Mouse (Mus musculus): ENCODE results near the gene Gmnn. TPM values are rescaled to one million over a fixed set of nuclear protein-coding genes. Genes with fewer than 3 reads are reported as not detected.

Gene Gmnn
- total RNA-seq, 2 experiments from 2014 or later, result 206 to 222 TPM

DNA sequence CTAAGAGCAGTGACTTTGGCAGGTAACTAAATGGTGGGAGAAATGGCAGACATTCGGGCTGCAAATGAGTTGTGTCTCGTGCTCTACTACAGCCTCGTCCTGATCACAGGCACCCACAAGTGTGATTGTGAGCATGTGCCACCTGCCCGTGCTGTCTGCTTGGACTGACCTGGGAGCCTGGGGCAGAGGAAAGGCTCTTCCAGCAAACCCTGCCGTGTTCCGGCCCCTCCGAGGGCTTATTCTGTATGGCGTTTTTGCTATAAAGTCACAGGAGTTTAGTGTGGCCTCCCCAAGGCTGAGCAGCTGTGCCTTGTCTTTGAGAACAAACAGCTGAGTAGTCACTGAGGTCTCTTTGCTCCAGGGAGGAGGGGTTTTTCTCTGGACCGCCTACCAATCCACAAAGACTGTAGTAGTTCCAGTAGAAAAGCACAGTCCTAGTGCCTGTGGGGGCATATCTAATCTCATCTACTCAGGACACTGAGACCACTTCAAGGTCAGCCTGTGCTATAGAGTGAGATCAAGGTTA lies 47.3 kb downstream of the Gmnn start:
- ATAC-seq (replicated peaks; ENCODE audit: low FRiP score, low TSS enrichment, poor library complexity, severe bottlenecking), result no peak

DNA sequence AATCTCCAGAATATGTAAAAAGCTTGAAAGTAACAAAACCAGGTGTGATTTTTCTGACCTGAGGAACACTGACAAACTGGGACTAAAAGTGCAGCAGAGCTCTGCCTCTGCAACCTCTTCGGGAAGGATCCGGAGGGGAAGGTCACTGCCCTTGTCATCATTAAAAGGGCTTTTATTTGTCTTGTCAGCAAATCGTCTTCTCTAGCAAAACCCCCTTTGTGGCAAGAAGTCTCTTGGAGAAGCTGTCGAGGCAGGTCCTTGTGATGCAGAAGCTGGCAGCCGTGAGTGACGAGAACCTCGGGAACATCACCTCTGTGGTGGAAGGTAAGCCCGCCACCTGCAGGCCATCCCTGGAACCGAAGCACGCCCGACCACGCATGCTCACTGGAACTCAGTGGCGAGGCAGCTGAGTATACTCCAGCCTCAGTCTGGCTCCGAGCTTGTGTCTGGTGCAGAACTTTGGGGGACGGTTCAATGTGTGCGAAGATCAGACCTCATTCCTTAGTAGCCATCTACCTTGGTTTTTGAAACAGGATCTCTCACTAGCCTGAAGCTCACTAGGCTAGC lies 48.2 kb downstream of the Gmnn start:
- peak; percentile 85 for ATAC-seq (replicated peaks; ENCODE audit: low FRiP score, low TSS enrichment, poor library complexity, severe bottlenecking)

DNA sequence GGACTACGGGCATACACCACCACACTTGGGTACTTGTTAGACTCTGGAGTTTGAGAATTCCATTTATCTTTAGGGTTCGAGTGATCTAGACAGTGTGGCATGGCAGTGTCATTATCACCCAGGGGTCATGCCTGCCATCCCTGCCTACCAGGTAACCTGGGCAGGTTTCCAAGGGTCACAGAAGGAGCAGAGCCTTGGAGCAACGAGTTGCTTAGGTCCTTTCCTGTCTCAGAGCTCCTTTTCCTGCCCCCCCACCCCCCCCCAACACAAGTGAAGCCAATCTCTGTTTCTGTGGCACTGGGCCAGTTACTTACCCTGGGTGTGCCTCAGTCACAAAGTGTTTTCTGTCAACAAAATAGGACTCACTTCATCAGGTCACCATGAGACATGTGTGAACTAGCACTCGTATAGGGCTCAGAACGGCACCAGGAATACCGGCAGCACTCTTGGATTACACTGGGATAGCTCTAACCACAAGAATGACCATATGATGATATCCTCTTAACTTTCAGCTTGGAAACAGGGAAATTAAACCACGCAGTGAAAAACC lies 49.1 kb downstream of the Gmnn start:
- ATAC-seq (replicated peaks; ENCODE audit: low FRiP score, low TSS enrichment, poor library complexity, severe bottlenecking), result no peak

DNA sequence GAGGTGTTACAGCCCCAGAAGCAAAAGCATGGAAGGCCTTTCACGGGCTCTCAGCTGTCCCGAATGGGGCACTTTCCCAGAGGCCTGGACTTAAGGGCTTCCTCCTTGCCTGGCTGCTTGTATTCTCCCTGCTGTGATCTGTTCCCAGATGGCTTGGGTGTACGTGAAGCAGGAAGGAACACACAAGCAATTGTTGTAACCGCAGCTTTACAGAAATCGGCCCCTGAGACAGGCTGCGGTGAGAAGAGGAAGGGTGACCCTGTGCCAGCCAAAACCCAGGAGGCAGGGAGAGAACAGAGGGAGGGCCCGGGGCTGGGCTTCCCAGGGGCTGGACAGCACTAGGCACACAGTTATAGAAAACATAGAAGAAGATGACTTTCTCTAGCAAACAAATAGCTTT lies 50.8 kb downstream of the Gmnn start:
- ATAC-seq (replicated peaks; ENCODE audit: low FRiP score, low TSS enrichment, poor library complexity, severe bottlenecking), result no peak

DNA sequence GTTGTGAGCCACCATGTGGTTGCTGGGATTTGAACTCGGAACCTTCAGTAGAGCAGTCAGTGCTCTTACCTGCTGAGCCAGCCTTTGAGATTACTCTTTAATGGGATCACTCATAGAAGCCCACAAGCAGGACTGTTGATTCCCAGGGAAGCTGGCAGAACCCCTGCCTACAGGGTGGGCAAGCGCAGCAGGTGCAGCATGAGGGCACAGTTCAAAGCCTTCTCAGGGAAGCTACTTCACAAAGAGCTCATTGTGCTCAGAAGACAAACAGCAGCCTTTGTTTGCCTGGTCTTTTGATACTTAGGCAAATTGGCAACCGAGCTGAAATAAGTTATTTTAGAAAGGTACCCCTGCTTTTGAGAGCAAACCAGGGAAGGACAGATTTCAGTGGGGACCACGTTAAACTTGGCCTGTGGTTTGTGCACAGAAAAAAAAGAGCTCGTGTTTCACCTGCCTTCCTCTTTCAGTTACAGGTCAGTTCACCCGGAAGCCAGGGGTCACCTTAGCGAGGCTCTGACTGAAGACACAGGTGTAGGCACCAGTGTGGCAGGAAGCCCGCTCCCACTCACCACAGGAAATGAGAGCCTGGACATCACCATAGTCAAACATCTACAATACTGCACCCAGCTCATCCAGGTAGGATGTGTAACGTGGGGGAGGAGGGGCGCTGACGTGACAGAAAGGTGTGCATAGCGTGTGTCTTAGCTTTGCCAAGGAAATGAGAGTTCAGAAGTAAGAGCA lies 51.9 kb downstream of the Gmnn start:
- ATAC-seq (replicated peaks; ENCODE audit: low FRiP score, low TSS enrichment, poor library complexity, severe bottlenecking), result no peak

DNA sequence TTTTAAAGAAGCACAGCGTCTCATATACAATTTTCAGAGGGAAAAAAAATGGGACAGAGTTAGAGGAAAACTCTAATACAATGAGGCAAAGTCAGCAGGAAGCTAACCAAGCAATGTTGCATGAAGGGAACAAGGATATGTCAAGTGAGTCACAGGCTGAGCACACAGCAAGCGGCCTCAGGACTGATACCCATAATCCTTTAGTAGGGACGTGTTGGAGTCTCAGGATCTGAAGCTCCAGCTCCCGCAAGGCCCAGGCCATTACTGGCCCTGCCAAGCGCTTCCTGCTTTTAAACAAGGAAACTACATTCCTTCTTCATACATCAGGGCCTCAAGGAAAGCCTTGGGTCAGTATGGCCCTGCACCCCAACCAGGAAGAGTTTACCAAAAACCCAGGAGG lies 59.6 kb downstream of the Gmnn start:
- no peak for ATAC-seq (replicated peaks; ENCODE audit: low FRiP score, low TSS enrichment, poor library complexity, severe bottlenecking)

Other genes starting within 250 kb of the Gmnn start
- gene Ripor2, start 179.7 kb downstream of the Gmnn start, total RNA-seq (2014; fragmentation: Nextera tagmentation), result 34.1 and 50.0 TPM in 2 replicates
- 24.7 and 32.6 TPM in 2 replicates for gene Ripor2, start 179.7 kb downstream of the Gmnn start, total RNA-seq (2017)
- not detected in 2 replicates for gene Armh2, start 20.7 kb downstream of the Gmnn start, total RNA-seq (2014; fragmentation: Nextera tagmentation)
- 2.1 TPM in 1 of 2 replicates, not detected in the other for gene Armh2, start 20.7 kb downstream of the Gmnn start, total RNA-seq (2017)
- gene BC005537, start 39.7 kb upstream of the Gmnn start, total RNA-seq (2014; fragmentation: Nextera tagmentation), result 91.9 and 121 TPM in 2 replicates
- gene BC005537, start 39.7 kb upstream of the Gmnn start, total RNA-seq (2017), result 42.4 and 44.0 TPM in 2 replicates
- gene Acot13, start 69.6 kb upstream of the Gmnn start, total RNA-seq (2014; fragmentation: Nextera tagmentation), result 39.4 and 69.5 TPM in 2 replicates
- gene Acot13, start 69.6 kb upstream of the Gmnn start, total RNA-seq (2017), result 80.5 and 87.5 TPM in 2 replicates
- 61.6 and 87.7 TPM in 2 replicates for gene Tdp2, start 69.8 kb upstream of the Gmnn start, total RNA-seq (2014; fragmentation: Nextera tagmentation)
- 61.8 and 64.1 TPM in 2 replicates for gene Tdp2, start 69.8 kb upstream of the Gmnn start, total RNA-seq (2017)
- gene D130043K22Rik, start 83.2 kb upstream of the Gmnn start, total RNA-seq (2014; fragmentation: Nextera tagmentation), result not detected in 2 replicates
- gene D130043K22Rik, start 83.2 kb upstream of the Gmnn start, total RNA-seq (2017), result 0.38 TPM in 1 of 2 replicates, not detected in the other
- gene Aldh5a1, start 175.7 kb upstream of the Gmnn start, total RNA-seq (2014; fragmentation: Nextera tagmentation), result 0.24 TPM in 1 of 2 replicates, not detected in the other
- 0.05 and 0.91 TPM in 2 replicates for gene Aldh5a1, start 175.7 kb upstream of the Gmnn start, total RNA-seq (2017)
- not detected in 2 replicates for gene Gpld1, start 181.2 kb upstream of the Gmnn start, total RNA-seq (2014; fragmentation: Nextera tagmentation)
- gene Gpld1, start 181.2 kb upstream of the Gmnn start, total RNA-seq (2017), result 0.56 and 0.72 TPM in 2 replicates